Mouse (Mus musculus): ENCODE data around the gene Psat1.
A peak's percentile ranks its signal among the peaks of the same experiment; 100 is the strongest.

Psat1 gene

DNA sequence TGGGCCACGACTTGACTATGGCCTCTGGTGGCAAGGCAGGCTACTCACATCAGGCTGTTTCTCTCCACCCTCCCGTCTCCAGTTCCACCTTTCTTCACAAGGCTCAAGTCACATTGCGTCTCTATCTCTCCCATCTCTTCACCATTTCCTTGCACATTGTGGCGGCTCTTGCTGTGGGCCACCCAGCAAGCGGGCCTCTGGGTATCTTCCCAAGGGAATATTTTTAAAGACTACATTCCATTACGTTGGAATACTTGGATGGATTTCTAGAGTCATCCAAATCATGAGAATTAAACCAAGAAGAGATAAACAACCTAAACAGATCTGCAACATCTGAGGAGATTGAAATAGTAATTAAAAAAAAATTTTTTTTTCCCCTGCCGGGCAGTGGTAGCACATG lies at the start of gene Psat1:
Gene Psat1 (minus strand): TSS at position 101 of the 400 bp plus-strand sequence.
- DNase-seq (ENCODE audit: low spot score) = no peak

DNA sequence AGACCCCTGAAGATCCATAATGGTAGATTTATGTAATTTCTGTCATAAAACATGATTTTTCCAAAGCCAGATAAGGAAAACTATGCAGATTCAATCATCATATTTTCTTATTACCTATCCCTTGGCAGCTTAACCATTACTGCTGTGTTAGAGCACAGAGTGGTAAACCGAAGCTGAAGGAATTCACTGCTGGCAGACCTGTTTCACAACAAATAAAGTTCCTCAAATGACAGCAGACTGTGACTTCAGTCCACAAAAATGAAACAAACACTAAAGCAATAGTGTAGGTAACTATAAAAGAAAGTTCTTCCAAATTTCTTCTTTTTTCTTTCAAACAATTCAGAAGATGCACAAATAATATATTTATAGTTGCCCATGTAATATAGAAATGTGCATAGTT lies 43.0 kb upstream of the Psat1 start:
- DNase-seq (ENCODE audit: low spot score) = no peak

DNA sequence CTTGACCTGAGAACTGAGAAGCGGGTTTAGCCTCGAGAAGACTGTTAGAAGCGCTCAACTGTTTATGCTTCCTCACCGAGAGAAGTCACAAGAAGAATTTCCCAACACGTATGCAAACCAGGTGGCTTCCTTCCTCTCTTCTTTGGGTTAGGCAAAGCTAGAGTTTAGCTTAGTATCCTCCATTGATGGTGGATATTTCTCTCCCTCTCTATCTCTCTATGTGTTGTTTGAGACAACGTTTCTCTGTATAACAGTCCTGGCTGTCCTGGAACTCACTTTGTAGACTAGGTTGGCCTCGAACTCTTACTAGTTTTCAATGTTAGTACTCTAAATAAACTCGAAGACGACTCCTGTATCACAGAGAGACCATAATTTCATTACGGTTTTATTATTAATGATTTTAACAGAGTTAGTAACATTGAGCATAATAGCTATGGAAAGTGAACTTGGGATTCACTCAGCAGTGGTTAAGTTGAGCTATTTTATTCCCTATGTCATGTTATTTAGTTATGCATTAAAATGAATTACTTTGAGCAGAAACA lies 38.1 kb upstream of the Psat1 start:
- no peak for DNase-seq (ENCODE audit: low spot score)

DNA sequence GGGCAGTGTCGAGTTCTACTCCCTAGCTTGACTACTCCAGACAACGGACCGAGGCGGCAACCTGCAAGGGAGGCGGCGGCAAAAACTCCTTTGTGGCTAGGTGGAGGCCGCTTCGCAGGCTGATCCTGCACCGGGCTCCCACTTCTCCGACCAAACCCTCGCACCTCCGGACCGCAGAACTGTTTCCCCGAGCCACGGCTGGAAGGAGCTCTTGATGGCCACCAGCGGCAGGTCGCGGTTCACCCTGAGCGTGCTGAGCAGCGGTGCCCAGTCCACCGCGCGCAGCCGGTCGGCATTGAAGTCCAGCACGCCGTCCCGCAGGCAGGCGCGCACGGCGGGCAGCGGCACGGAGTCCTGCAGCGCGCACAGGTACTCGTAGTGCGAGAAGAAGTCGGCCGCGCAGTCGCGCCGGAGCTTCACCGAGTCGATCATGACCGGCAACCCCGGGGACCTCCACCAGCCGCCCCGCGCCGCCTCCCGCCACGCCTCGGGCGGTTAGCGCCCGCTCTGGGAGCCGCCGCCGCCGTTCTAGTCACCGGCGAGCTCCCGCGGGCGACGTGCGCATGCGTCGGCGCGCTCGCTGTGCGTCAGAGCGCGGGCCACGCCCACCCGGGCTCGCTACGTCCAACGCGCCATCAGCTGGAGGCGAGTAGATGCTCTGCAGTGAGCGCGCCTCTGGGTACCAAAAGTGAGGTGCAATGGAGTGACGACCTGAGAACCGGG lies 37.5 kb upstream of the Psat1 start, which contains the start of gene Cep78:
Gene Cep78 (minus strand): TSS at position 541 of the 723 bp plus-strand sequence.
- DNase-seq (ENCODE audit: low spot score) = peak; percentile 88

DNA sequence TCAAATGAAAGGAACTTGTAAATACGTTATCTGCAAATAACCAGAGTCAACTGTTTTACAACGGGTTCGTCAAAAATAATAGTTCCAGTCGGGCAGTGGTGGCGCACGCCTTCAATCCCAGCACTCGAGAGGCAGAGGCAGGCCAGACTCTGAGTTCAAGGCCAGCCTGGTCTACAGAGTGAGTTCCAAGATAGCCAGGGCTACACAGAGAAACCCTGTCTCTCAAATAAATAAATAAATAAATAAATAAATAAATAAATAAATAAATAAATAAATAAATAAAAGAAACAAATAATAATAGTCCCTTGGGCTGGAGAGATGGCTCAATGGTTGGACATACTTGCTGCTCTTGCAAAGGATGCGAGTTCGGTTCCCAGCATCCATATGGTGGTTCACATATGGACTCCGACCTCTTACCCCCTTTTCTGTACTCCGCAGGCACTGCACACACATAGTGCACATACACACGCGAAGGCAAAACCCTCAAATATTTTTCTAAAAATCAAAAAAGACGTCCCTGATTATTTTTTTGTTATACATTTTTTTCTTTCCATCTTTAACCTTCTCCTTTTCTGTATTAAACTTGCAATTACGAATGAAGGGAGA lies 36.7 kb upstream of the Psat1 start:
- DNase-seq (ENCODE audit: low spot score) = no peak

DNA sequence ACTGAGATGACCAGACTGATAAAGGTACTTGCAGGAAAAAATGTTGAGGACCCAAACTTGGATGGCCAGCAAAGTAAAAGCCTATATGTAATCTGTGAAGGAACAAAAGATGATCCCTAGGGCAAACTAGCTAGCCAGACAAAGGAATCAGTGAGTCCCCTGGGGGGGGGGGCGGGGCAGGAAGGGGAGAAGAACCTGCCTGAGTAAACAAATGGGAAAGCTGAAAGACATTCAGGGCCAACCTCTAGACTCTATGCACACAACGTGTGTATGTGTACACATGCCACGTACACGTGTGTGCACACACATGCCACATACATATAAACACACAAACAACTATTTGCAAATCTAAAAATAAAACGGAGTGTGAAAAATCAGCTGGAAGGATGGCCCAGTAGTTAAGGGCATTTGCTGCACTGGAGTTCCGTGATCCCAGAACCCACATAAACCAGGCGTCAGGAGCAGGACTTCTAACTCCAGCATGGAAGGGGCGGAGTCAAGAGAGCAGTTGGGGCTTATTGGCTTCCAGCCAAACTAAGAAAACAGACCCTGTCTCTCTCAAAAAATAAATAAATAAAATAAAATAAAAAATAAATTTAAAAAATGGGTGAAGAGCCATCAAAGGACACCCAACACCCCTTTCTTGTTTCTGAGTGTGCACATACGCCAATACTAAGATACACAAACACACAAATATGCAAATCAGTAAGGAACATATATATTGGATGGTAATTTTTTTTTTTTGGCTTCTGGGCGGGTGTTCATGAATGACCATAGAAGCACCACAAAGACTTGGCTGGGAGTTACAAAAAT lies 36.0 kb upstream of the Psat1 start:
- no peak for DNase-seq (ENCODE audit: low spot score)

DNA sequence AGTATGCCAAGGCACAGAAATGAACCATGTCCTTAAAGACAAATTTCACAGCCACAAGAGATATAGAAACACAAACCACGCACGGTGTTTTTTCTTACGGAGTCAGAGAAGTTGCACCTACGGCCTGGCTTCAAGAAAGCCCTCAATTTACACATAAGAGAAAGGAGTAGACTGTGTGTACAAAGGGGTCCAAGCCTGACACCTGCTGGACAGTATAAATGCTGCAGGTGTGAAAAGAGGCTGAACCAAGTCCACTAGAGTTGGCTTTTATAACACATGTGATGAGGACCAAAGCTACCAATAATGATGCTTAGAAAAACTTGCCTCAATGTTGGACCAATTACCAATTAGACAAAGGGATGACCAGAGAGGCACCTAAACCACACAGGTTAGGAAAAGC lies 34.7 kb upstream of the Psat1 start:
- peak; percentile 38 for DNase-seq (ENCODE audit: low spot score)

DNA sequence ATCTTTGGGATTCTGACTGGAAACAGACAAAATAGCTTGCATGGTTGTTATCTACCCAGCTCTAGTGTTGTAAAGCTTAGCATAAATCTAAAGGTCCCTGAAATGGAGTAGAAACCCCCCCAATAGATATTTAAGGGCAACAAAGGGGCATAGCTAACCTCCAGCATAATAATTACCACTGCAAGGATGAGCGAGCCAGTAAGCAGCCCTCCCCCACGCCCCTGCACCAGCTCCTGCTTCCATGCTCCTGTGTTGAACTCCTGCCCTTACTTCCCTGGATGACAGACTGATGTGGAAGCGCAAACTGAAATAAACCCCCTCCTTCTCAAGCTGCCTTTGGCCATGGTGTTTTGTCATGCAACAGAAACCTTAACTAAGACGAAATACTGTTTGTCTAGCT lies 26.2 kb upstream of the Psat1 start:
- no peak for DNase-seq (ENCODE audit: low spot score)

DNA sequence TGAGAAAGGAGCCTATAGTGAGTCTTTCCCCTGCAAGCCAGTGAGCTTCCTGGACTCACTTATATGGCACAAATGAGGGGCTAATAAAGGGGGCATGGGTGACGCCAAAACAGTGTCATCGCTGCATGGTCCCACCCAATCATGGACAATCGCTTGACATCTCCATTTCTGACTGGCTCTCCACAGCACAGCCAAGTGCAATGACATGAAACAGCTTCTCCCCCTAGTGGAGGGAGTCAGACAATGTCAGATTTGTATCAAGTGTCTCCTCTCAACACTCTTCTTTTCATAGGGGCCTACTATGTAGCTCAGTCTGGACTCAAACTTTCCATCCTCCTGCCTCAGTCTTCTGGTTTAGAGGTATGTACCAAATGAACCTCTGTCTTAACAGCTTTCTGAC lies 17.9 kb upstream of the Psat1 start:
- no peak for DNase-seq (ENCODE audit: low spot score)

DNA sequence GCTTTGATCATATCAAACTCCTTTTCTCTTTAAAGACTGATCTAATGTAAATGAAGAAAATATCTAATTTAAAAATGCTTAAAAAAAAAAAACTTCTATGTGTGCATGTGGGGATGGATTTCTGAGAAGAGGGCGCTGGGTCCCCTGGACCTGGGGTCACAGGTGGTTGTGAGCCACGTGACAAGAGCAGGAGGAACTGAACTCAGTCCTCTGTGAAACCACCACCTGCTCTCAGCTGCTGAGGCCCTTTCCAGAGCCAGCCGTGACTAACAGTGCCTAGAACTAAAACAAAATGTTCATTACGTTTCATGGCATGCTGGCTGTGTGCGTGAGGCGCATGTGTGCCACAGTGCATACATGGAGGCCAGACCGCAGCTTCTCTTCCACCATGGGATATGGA lies 17.4 kb upstream of the Psat1 start:
- no peak for DNase-seq (ENCODE audit: low spot score)

DNA sequence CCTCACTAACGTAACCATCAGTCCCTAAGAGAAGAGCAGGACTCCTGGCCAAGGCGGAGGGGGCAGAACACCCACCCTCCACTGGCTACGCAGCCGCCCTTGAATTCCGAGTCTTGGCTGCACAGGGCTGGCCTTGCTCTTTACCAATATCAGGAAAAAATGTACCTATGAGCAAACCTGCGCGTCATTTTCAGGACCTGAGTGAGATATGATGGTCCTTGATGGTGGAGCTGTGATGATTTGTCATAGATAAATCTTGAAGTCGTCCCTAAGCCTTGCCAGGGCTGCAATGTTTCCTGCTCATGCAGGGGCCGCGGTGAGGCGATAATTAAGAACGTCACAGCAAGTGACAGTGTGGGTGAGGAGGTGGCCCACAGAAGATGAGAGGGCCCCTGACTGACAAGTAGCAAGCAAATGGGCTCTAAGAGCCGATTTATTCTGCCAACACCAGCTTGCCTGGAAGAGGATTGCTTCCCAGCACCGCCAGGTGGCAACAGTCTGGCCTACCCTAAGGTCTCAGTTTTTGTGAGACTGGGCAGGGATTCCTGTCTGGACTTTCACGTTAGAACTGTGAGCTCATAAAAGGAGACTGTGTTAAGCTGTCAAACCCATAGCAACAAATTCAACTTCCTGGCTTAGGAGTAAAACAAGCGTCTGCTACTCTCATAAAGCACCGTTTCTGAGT lies 16.0 kb upstream of the Psat1 start:
- no peak for DNase-seq (ENCODE audit: low spot score)

DNA sequence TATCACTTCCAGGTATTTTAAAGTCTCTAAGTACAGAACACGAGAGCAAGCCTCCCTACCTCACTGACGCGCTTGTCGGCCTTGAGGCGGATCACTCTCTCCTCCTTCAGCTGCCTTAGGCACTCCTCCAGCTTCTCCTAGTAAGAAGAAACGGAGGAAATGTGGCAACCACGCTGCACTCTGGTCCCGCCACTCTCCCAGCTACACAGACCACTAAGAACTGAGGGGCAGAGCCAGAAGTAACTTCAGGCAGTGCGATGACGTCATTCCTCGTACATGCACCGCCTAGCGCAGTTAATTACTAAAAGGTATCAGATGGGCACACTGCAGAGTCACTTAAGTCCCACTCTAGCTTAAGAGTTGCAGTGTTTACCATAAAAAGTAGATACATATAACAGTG lies 15.2 kb upstream of the Psat1 start:
- DNase-seq (ENCODE audit: low spot score) = no peak

DNA sequence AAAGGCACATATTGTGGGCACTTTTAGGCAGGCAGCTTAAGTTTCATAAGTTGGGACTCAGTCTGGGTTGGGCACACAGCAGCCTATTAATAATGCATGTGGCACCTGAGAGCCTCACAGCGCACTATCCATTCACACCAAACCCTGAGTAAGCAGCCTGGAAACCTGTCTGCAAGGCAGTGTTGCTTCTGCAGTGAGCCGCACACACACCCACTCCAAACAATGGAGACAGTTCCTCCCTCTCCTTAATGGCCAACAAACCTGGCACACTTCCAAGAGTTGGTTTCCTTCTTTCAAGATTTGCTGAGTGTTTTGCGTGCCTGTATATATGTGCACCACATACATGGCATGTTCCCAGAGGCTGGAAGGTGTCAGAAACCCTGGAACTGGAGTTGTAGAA lies 3.1 kb upstream of the Psat1 start:
- DNase-seq (ENCODE audit: low spot score) = no peak

DNA sequence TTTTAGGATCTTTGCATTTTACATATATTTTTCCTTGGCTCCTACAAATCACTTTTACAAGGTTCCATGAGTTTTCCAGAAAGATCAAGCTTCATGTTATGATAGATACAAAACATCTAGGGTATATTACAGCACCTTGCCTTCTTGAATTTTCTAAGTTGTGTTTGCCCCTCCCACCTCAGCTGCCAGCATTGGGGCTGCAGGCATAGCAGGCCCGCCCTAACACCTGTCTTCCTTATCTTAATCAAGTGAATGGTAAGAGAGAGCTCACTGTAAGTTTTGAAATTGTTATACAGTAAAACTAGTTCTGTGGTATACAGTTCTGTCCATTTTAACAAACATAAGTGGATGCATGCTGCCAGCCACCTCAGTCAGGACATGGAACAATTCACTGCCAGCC lies 1.7 kb upstream of the Psat1 start:
- DNase-seq (ENCODE audit: low spot score) = no peak

DNA sequence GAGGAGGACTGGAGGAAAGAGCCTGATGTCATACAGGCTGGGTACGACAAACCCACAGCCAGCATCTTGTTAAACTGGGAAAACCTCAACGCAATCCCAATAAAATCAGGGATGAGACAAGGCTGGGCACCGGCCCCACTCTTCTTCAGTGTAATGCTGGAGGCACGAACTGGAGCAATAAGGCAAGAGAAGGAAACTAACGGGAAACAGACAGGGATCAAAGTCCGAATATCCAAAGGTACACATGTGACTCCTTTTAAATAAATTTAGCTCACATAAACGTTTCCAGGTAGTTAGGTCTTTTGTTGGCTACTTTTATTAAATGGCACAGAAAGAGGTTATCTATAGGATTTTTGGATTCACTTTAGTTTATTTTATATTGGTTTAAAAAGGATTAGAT lies 1.3 kb upstream of the Psat1 start:
- no peak for DNase-seq (ENCODE audit: low spot score)

DNA sequence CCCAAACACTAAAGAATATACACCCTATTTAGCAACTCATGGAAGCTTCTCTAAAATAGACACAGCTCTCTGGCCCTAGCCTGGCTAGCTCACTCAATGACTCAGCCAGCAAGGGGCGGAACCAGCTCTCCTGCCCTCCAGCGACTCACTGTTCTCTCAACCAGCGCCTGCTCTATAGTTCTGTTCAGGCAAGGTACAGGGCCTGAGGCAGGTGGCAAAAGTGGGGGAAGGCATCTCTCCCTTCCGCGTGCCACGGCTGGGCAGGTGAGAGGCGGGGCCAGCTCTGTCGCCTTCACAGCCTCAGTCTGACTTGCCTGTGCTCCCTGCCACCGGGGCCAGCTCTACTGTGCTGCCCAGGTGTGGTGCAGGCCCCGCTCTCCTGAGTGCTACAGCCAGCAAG lies 474 bp downstream of the Psat1 start:
- DNase-seq (ENCODE audit: low spot score) = no peak

DNA sequence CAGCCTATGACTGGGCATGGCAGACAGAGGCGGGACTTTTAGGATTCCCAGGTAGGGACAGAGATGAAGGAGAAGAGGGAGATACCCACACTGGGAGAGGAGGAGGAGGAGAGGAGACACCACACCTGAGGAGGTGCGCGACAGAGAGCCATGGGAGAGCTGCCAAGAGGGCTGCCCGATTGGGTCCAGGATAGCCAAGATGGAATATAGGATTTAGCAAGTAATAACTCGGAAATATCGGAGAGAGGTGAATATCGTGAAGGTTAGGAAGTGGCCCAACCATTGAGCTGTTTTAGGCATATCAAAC lies 4.1 kb downstream of the Psat1 start:
- DNase-seq (ENCODE audit: low spot score) = no peak

DNA sequence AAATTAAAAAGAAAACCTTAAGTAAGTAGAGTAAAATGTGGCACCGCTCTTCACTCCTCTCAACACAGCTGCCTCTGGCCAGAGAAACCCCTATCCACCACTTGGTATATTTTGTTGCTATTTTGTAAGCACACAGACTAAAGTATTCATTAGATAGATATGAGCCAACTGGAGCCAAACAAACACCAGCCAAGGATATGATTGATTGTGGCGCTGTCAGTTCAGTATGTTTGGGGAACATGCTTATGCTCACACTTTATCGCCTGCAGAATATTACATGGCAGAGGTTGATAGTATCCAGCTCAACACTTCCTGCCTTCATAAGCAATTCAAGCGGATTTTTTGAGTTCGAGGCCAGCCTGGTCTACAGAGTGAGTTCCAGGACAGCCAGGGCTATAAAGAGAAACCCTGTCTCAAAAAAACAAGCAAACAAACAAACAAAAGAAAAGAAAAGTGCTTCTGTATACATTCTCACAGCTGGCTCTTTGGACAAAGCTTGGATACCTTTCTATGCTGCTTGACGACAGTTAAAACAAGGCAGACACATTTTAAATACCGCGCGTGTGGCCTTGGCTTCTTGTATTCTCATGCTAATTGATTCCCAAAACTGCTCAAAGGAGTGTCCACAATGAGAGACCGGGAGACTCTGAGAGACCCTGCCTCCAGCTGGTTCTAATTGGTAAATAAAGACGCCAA lies 4.6 kb downstream of the Psat1 start:
- no peak for DNase-seq (ENCODE audit: low spot score)

DNA sequence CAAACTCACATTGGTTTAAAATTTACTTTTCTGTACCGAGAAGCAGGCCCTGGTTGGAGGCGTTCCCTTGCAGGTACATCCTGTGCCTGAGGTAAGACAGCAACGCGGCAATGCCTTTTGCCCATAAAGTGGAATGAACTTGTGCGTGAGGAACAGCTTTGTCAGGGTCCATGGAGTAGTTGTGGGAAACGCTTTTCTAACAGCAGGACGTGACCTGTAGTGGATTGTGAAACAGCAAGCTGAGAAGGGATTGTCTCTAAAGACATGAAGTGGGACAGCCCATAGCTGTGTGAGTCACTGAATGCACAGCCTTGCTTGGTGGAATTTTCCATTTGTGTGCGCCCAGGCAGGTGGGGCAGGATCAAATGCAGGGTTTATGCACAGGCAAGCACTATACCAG lies 5.7 kb downstream of the Psat1 start:
- DNase-seq (ENCODE audit: low spot score) = no peak

DNA sequence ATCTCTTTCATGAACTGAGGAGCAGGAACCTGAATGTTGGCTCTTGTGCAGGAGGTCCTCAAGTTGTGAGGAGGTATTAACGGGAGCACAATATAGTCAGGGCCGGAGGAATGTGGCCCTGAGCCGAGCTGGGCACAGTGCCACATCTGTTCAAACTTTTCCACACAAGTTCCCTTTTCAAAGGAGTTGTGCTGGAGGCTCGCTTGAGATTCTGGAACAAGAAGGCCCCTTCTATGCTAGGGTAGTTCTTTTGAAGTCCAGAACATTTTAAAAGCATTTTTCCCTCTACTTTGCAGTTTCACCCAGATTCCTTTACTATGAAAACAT lies 21.5 kb downstream of the Psat1 start:
- no peak for DNase-seq (ENCODE audit: low spot score)

DNA sequence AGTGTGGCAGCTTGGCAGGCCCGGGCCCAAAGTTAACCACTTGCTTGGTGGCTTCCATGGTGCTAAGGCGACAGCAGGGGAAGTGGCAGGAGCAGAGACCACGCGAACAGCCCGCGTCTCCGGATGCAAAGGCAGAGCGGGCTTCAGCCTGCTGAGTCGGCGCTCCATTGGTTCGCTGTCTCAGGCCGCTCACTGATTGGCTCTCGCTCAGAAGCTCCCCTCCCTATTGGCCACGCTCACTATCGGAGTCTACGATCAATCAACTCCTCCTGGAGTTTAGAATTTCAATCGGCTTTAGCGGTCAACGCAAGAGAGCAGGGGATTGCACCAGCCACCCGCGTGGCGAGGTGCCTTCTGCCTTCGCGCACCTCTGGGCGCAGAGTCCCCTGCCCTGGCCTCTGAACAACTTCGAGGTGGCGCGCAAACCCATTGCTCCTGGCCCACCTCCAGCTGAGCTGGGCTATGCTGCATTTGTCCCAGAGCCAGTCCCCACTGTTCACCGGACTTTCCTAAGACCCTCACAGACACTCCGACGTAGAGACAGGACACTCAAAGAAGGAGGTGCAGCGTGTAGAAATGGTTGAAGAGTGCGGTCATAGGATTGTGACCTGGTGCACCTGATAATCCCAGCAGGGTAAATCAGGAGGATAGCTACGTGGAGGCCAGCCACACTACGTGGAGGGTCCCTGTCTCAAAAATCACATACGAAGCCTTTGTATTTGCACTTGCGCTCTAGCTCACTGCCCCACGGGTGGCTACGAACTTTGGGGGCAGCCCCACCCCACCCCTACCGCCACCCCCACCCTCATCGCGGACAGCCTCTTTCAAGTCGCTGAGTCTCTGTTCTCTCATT lies 22.0 kb downstream of the Psat1 start:
- peak; percentile 67 for DNase-seq (ENCODE audit: low spot score)
